Mouse (Mus musculus) heart, postnatal 14 days (tissue): ENCODE results near the gene Prr3. TPM values are rescaled to one million over a fixed set of nuclear protein-coding genes. Genes with fewer than 3 reads are reported as not detected.
"Not testable (repeated sequence)": the region's sequence is repeated elsewhere in the genome, so short reads cannot be mapped to it uniquely, and the experiment has no call there.

Experiments
- DNase-seq, 2 experiments: peaks; one replicate each; pipeline ENCODE4 v3.0.0; 2021 to 2022
- intact Hi-C: fragments of 180-260 bp; cut with DNase I; formaldehyde crosslinking; loops from one replicate; pipeline ENCODE4 v1.15.1; 2025
- long read RNA-seq, 2 experiments: library from polyadenylated mRNA; stranded (forward); transcript quantifications; one replicate each; pipeline ENCODE4 v2.0.0; 2021
- total RNA-seq, 2 experiments: library from RNA; stranded (reverse); gene quantifications; 2 replicates each; pipeline ENCODE4 v1.2.3; 2021

Gene Prr3
- total RNA-seq = 1 to 10 TPM; 4.6 to 4.7 TPM
- long read RNA-seq, experiment 1, partial matches to known transcripts = 0 of 3 reads
- long read RNA-seq, experiment 1, other reads (novel, unspliced or antisense) = 1 of 3 reads
- long read RNA-seq, experiment 2, partial matches to known transcripts = 0 of 3 reads
- long read RNA-seq, experiment 2, other reads (novel, unspliced or antisense) = 1 of 3 reads

- intact Hi-C loops = loop anchor here (10.0 kb wide), 1 partner anchor 145 kb away; the partner anchor contains the start of gene Tubb5
- peak; percentile 90 to 91 for DNase-seq
Observed at GRCm38 (mm10) chr17:35979401-35980362, at the start of gene Prr3, which contains the start of gene Gnl1. Gene Prr3 (minus strand): TSS chr17:35980236. Gene Gnl1 (plus strand): TSS chr17:35979851.

- intact Hi-C loops = no loop called here
- no peak for DNase-seq
Observed at GRCm38 (mm10) chr17:36028879-36029619, 49.0 kb upstream of the Prr3 start.

GRCm38 (mm10) chr17:36027663-36028062, 47.6 kb upstream of the Prr3 start:
- intact Hi-C loops = no loop called here
- no peak for DNase-seq

GRCm38 (mm10) chr17:36025901-36026300, 45.9 kb upstream of the Prr3 start:
- intact Hi-C loops = no loop called here
- no peak for DNase-seq

- intact Hi-C loops = no loop called here
- no peak for DNase-seq
Observed at GRCm38 (mm10) chr17:36025197-36025596, 45.2 kb upstream of the Prr3 start.

- intact Hi-C loops = no loop called here
- DNase-seq = peak in 1 of 2 experiments; percentile 23
Observed at GRCm38 (mm10) chr17:36023710-36024654, 43.9 kb upstream of the Prr3 start.

GRCm38 (mm10) chr17:36022922-36023321, 42.9 kb upstream of the Prr3 start:
- intact Hi-C loops = no loop called here

GRCm38 (mm10) chr17:36022098-36022497, 42.1 kb upstream of the Prr3 start:
- intact Hi-C loops = no loop called here
- no peak for DNase-seq

More at GRCm38 (mm10) chr17:36022922-36023321, 42.9 kb upstream of the Prr3 start:
- no peak for DNase-seq

GRCm38 (mm10) chr17:36021309-36021708, 41.3 kb upstream of the Prr3 start:
- intact Hi-C loops = no loop called here

GRCm38 (mm10) chr17:36020191-36021073, 40.4 kb upstream of the Prr3 start, which contains the start of gene H2-T24:
Gene H2-T24 (minus strand): TSS chr17:36020560.
- intact Hi-C loops = no loop called here
- DNase-seq = peak; percentile 66 to 68

More at GRCm38 (mm10) chr17:36021309-36021708, 41.3 kb upstream of the Prr3 start:
- DNase-seq = no peak

- intact Hi-C loops = no loop called here
Observed at GRCm38 (mm10) chr17:36019519-36019918, 39.5 kb upstream of the Prr3 start.

GRCm38 (mm10) chr17:36018979-36019378, 38.9 kb upstream of the Prr3 start:
- peak in 1 of 2 experiments; percentile 23 for DNase-seq

More at GRCm38 (mm10) chr17:36019519-36019918, 39.5 kb upstream of the Prr3 start:
- no peak for DNase-seq

GRCm38 (mm10) chr17:36017046-36017445, 37.0 kb upstream of the Prr3 start:
- intact Hi-C loops = no loop called here
- DNase-seq = no peak

More at GRCm38 (mm10) chr17:36018979-36019378, 38.9 kb upstream of the Prr3 start:
- intact Hi-C loops = no loop called here

- no peak for DNase-seq
- intact Hi-C loops = no loop called here
Observed at GRCm38 (mm10) chr17:36014977-36015376, 34.9 kb upstream of the Prr3 start.

GRCm38 (mm10) chr17:36004409-36004808, 24.4 kb upstream of the Prr3 start:
- DNase-seq, intact Hi-C loops: not testable (repeated sequence)

GRCm38 (mm10) chr17:36003331-36003730, 23.3 kb upstream of the Prr3 start:
- intact Hi-C loops = no loop called here
- DNase-seq = no peak

GRCm38 (mm10) chr17:36001966-36002365, 21.9 kb upstream of the Prr3 start:
- intact Hi-C loops = no loop called here

More at GRCm38 (mm10) chr17:36001966-36002365, 21.9 kb upstream of the Prr3 start:
- DNase-seq = no peak
